Mouse (Mus musculus): Measurements from ENCODE around the gene Cdc6. TPM values are rescaled to one million over a fixed set of nuclear protein-coding genes. Genes with fewer than 3 reads are reported as not detected.

The Cdc6 gene
- polyA plus RNA-seq, 1 experiment from 2014 or later = 23.2 TPM

GRCm38 (mm10) chr11:98934367-98934766 lies 26.8 kb downstream of the Cdc6 start:
- Histone ChIP-seq H3K4me3 (no peak overlapping the region), H3K27ac (0 out of 2 replicates have a peak overlapping the region, but pooled peaks have one; percentile 47), H3K9ac (no peak overlapping the region), H3K27me3 (no peaks in the 10 kb centered on the region), H3K4me2 (no peak overlapping the region), H3K36me3 (no peaks in the 10 kb centered on the region), H3K4me1 (peaks cover 87% of the 10 kb centered on the region), H3K9me3 (no peaks in the 10 kb centered on the region)
- no peak for ATAC-seq (ENCODE audit: insufficient number of reproducible peaks, low FRiP score, low TSS enrichment, low read depth)
- WGBS = 78% methylated on average over 3 of the region's 3 CpGs

- H3K4me2 ChIP-seq = no peak overlapping the region
- 87% methylated on average over 3 of the region's 3 CpGs for WGBS
- no peak overlapping the region for H3K9ac ChIP-seq
- no peaks in the 10 kb centered on the region for H3K27me3 ChIP-seq
- H3K4me3 ChIP-seq = no peak overlapping the region
- no peaks in the 10 kb centered on the region for H3K9me3 ChIP-seq
- H3K4me1 ChIP-seq = peaks cover 87% of the 10 kb centered on the region
- H3K27ac ChIP-seq = peak overlapping the region; percentile 77
- no peaks in the 10 kb centered on the region for H3K36me3 ChIP-seq
- ATAC-seq (ENCODE audit: insufficient number of reproducible peaks, low FRiP score, low TSS enrichment, low read depth) = no peak
These were observed 27.5 kb downstream of the Cdc6 start for GRCm38 (mm10) chr11:98935123-98935522.

- under 1% methylated on average over 29 of the region's 29 CpGs for WGBS
- Histone ChIP-seq H3K4me2 (peak overlapping the region; percentile 80), H3K9ac (peak overlapping the region; percentile 33; the same call in 1 of the 2 replicates), H3K4me3 (peak overlapping the region; percentile 77), H3K4me1 (peaks cover 87% of the 10 kb centered on the region), H3K9me3 (no peaks in the 10 kb centered on the region), H3K27me3 (no peaks in the 10 kb centered on the region), H3K36me3 (no peaks in the 10 kb centered on the region), H3K27ac (peak overlapping the region; percentile 95)
- ATAC-seq (ENCODE audit: insufficient number of reproducible peaks, low FRiP score, low TSS enrichment, low read depth) = no peak; the same call in 1 of the 2 replicates
These were observed 28.6 kb downstream of the Cdc6 start for GRCm38 (mm10) chr11:98936170-98936569.

DNA sequence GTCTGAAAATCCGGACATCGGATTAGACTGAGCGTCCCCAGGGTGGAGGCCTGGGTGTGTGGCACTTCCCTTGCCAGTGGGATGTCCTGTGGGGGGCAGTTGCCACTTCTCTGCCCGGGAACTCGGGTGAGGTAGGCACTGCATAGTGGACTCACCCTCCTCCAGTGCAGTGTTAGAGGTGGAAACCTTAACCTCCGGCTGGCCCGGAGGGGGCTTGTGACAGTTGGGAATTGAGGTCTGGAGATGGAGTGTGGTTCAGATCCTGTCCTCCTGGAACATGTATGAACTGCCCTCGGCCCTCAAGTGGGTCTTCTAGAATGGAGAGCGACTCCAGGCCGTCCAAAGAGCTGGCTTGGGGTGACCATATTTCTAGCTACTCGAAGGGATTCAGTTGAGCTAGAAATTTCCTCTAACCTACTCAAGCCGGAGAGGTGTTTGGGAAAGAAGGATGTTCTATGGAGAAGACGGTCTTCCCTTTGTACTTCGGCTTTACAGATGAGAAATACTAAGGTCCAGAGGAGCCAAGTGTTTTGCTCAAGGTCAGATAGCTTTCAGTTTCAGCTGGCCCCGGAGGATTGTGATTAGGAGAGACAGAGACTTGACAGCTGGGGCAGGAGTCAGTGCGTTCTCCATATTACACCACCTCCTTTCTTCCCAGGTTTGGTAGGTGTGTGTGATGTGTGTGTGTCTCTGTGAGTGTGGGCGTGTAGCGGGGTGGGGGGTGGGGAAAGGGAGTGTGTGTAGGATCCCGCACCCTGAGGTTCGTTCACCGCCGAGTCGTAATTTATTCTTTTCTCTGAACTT lies 29.2 kb downstream of the Cdc6 start:
- Histone ChIP-seq H3K4me3 (peak overlapping the region; percentile 77), H3K4me2 (peak overlapping the region; percentile 80), H3K4me1 (peaks cover 87% of the 10 kb centered on the region), H3K27ac (peak overlapping the region; percentile 95), H3K27me3 (no peaks in the 10 kb centered on the region), H3K9ac (0 out of 2 replicates have a peak overlapping the region, but pooled peaks have one; percentile 33), H3K36me3 (no peaks in the 10 kb centered on the region), H3K9me3 (no peaks in the 10 kb centered on the region)
- 0 out of 2 replicates have a peak, but pooled peaks have one; percentile 0 for ATAC-seq (ENCODE audit: insufficient number of reproducible peaks, low FRiP score, low TSS enrichment, low read depth)
- 2% methylated on average over 23 of the region's 23 CpGs for WGBS

- Histone ChIP-seq H3K4me1 (peaks cover 87% of the 10 kb centered on the region), H3K9ac (peak overlapping the region; percentile 78), H3K9me3 (no peaks in the 10 kb centered on the region), H3K36me3 (no peaks in the 10 kb centered on the region), H3K27ac (peak overlapping the region; percentile 95), H3K27me3 (no peaks in the 10 kb centered on the region), H3K4me3 (peak overlapping the region; percentile 77), H3K4me2 (peak overlapping the region; percentile 80)
- peak; percentile 90 for ATAC-seq (ENCODE audit: insufficient number of reproducible peaks, low FRiP score, low TSS enrichment, low read depth)
- 1% methylated on average over 37 of the region's 38 CpGs for WGBS
These were observed 29.9 kb downstream of the Cdc6 start for GRCm38 (mm10) chr11:98937410-98937913.

GRCm38 (mm10) chr11:98937914-98938694 lies 30.5 kb downstream of the Cdc6 start:
- H3K27me3 ChIP-seq = no peaks in the 10 kb centered on the region
- ATAC-seq (ENCODE audit: insufficient number of reproducible peaks, low FRiP score, low TSS enrichment, low read depth) = no peak; the same call in 1 of the 2 replicates
- H3K4me3 ChIP-seq = peak overlapping the region; percentile 77
- peak overlapping the region; percentile 95 for H3K27ac ChIP-seq
- no peaks in the 10 kb centered on the region for H3K36me3 ChIP-seq
- peak overlapping the region; percentile 80 for H3K4me2 ChIP-seq
- under 1% methylated on average over 39 of the region's 39 CpGs for WGBS
- H3K9me3 ChIP-seq = no peaks in the 10 kb centered on the region
- H3K9ac ChIP-seq = peak overlapping the region; percentile 78
- peaks cover 87% of the 10 kb centered on the region for H3K4me1 ChIP-seq

DNA sequence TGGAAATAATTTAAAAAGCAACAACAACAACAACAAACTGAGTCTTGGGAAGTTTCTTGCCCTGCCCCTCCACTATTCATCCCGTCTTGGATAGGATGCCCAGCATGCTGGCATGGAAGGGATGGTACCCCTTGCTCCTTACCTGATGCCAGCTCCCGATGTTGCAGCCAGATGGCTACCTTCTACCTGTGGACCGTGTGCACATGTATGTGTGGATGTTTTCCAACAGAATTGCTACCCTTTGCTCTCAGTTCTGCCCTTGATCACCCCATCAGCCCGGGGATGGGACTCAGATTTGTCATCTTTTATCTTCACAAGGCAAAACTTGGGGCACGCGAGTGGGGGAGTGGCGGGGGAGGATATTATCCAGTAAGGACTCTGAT lies 31.1 kb downstream of the Cdc6 start:
- no peaks in the 10 kb centered on the region for H3K27me3 ChIP-seq
- no peaks in the 10 kb centered on the region for H3K36me3 ChIP-seq
- peak overlapping the region; percentile 78 for H3K9ac ChIP-seq
- no peak for ATAC-seq (ENCODE audit: insufficient number of reproducible peaks, low FRiP score, low TSS enrichment, low read depth)
- peak overlapping the region; percentile 80 for H3K4me2 ChIP-seq
- peak overlapping the region; percentile 95 for H3K27ac ChIP-seq
- H3K9me3 ChIP-seq = no peaks in the 10 kb centered on the region
- peak overlapping the region; percentile 77 for H3K4me3 ChIP-seq
- 30% methylated on average over 7 of the region's 7 CpGs for WGBS
- H3K4me1 ChIP-seq = peaks cover 87% of the 10 kb centered on the region

DNA sequence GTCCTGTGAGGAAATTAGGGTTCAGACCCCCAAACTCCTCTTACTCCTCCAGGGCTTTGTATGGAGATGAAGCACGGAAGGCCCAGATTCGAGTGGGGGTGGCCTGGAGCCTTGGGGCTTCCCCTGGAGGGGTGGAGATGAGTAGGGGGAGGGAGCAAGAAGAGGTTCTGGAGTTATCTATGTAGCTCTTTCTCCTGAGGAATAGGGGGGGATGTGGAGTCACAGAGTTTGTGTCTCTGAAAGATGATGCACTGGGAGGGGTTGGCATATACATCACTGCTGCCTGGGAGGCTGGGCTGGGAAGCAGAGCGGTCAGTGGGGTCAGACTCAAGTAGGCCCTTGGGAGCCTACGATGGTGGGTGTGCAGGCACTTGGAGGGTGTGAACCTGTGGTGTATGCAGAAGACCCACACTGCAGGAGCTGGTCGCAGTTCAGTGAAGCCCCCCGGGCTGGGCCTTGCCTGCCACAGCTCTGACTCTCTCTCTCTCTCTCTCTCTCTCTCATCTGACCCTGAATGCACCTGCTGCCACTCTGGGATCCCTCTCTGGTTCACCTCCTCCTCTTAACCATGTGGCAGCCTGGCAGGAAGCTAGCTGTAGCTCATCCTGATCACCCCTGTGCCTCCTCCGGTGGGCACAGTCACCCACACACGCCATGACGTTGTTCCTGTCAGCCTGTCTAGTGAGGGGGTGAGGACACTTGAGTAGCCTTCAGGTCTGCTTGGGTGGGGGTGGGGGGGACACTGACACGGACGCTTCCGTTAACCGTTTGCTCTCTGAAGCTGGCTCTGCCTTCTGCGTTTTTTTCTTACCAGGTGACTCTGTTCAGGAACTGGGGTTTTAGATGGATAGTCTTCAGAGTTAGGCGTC lies 31.7 kb downstream of the Cdc6 start:
- Histone ChIP-seq H3K9me3 (no peaks in the 10 kb centered on the region), H3K36me3 (no peaks in the 10 kb centered on the region), H3K27me3 (no peaks in the 10 kb centered on the region), H3K4me2 (peak overlapping the region; percentile 80), H3K27ac (peak overlapping the region; percentile 95), H3K4me1 (peaks cover 87% of the 10 kb centered on the region), H3K9ac (peak overlapping the region; percentile 78; the same call in 1 of the 2 replicates), H3K4me3 (peak overlapping the region; percentile 77)
- no peak for ATAC-seq (ENCODE audit: insufficient number of reproducible peaks, low FRiP score, low TSS enrichment, low read depth)
- WGBS = 35% methylated on average over 15 of the region's 15 CpGs

- Histone ChIP-seq H3K4me2 (peak overlapping the region; percentile 80), H3K27me3 (no peaks in the 10 kb centered on the region), H3K4me1 (peaks cover 87% of the 10 kb centered on the region), H3K4me3 (peak overlapping the region; percentile 77), H3K9ac (no peak overlapping the region), H3K27ac (peak overlapping the region; percentile 93), H3K36me3 (no peaks in the 10 kb centered on the region), H3K9me3 (no peaks in the 10 kb centered on the region)
- no peak for ATAC-seq (ENCODE audit: insufficient number of reproducible peaks, low FRiP score, low TSS enrichment, low read depth)
- WGBS = 34% methylated on average over 11 of the region's 11 CpGs
These were observed 32.5 kb downstream of the Cdc6 start for GRCm38 (mm10) chr11:98939953-98940641.

DNA sequence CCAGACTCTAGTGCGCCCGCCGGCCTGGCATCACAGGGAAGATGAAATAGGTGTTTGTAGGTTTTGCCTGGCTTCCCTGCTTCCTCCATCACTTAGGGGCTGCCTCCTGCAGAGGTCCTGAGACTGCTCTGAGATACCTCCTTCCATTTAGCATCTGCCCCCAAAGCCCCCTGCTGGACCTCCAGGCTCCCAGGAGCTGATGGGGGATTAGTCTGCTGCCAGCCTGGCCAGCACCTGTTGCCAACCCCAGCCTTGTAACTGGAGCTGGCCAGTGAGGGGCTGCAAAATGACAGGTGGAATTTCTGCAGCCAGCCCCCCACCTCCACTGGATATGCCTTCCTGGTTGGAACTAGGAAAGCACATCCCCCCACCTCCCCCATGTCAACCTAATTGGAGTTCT lies 33.2 kb downstream of the Cdc6 start:
- peak overlapping the region; percentile 80 for H3K4me2 ChIP-seq
- no peaks in the 10 kb centered on the region for H3K36me3 ChIP-seq
- no peak for ATAC-seq (ENCODE audit: insufficient number of reproducible peaks, low FRiP score, low TSS enrichment, low read depth)
- H3K4me1 ChIP-seq = peaks cover 88% of the 10 kb centered on the region
- 14% methylated on average over 3 of the region's 3 CpGs for WGBS
- H3K27me3 ChIP-seq = no peaks in the 10 kb centered on the region
- no peaks in the 10 kb centered on the region for H3K9me3 ChIP-seq
- H3K9ac ChIP-seq = no peak overlapping the region
- peak overlapping the region; percentile 93 for H3K27ac ChIP-seq
- H3K4me3 ChIP-seq = peak overlapping the region; percentile 77

All from limb, embryonic 15.5 days (tissue).